Mouse (Mus musculus) erythroblast, embryonic 14.5 days (primary cell): ENCODE data around the gene Stab2.

Experiments used
- GATA1 ChIP-seq: IDR thresholded peaks from 2 replicates; pipeline ENCODE4 v1.6.1; 2012; ENCODE audit warnings: low read length, inconsistent platforms, mixed read lengths
- TAL1 ChIP-seq: IDR thresholded peaks from 3 replicates; pipeline ENCODE4 v1.6.1; 2012; ENCODE audit warnings: low read length, inconsistent platforms, mixed read lengths

DNA sequence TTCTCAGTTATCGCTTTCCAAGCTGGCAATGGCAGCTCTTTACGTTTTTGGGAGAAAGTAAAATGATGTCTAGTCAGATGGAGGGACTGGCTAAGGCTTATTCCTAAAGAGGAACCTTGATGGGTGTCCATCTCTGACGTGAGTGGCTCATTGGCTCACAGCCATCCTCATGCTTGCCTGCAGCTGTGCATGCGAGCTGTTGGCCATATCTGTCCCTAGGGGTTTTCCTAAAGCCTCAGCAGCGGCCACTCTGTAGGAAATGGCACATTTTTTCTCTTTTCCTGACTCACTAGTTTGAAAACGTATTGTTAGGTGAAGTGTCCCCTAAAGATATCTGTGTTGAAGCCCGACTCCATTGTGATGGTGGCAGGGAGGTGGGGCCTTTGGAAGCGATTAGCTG, 18.0 kb downstream of the Stab2 start:
- TF ChIP-seq GATA1: no peak
- no peak for TF ChIP-seq TAL1
